Mouse (Mus musculus) cerebellum, postnatal 10 days (tissue): ENCODE measurements at regions not wholly inside any gene's neighbourhood (a gene's known extent, or its start where the extent isn't known, plus 50 kb on each side); places are given as distances from the start of the nearest gene placed in this dataset.

Experiments
- DNase-seq, 2 experiments: peaks; one replicate each; pipeline ENCODE4 v3.0.0; 2021; ENCODE audit warnings: mixed read lengths in 2 of 2

DNA sequence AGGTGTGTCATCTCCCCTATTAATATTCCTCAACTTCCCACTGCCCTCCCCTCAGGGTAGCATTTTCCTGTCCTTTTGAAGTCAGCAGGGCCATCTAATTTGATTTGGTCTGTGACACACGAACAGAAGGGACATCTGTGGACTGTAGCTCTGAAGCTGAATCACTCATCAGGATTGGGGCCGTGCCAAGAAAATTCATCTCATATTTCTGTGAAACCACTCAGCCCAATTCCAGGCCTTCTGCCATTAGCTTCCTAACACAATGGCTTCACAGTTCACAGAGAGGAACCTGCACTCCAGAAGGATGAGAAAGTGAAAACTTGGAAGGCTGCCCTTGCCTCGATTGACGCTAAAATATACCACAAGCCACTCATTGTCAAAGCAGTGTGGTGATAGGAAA, 86.1 kb downstream of the Abhd5 start:
- peak; percentile 84 to 85 for DNase-seq

DNA sequence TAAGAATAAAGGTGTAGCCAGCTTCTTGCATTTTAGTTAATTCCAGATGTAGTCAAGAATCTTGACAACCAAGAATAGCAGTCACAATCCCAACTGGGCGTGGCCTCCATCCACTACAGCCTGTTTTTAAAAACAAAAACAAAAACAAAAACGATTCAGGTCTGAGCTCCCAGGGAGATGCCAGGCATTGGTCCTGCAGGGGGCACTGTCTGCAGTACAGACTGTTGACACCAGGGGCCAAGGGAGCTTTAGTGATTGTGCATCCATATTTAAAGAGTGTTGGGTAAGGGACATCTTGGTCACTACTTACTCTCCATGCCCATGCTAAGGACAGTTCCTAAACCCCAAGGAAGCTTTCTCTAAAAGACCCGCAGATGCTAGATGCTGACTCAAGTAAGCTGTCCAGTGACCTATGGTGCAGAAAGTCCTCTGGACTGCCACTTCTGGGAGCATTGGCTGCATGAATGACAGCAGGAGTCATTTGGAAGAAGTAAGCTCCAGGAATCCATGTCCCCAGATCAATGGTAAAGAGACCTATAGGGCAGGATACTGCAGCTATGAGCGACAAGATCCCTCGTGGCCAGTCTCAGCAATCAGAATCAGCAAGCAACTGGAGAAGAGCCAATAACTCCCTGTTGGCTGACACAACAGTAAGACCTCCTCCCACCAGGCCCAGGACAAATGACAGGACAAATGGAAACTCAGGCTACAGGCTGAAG, 95.1 kb downstream of the Abhd5 start:
- DNase-seq: peak in 1 of 2 experiments; percentile 25

DNA sequence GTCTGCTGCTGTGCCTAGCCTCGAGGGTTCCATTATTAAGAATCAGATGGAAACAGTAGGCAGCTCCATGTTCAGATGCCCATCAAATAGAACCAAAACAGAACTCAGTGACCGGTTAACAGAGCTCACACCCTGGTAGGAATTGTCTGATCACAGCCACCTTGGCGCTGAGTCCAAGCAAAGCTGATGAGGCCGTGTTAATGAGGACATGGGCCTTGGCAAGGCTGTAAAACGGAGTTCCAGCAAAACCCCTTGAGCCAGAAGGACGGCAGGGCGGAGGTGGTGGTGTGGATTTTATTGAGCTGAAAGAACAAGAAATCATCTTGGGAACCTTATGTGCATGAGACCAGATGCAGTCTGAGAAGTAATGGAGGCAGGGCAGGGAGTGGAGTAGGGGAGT, 96.2 kb downstream of the Abhd5 start:
- peak; percentile 70 to 72 for DNase-seq

DNA sequence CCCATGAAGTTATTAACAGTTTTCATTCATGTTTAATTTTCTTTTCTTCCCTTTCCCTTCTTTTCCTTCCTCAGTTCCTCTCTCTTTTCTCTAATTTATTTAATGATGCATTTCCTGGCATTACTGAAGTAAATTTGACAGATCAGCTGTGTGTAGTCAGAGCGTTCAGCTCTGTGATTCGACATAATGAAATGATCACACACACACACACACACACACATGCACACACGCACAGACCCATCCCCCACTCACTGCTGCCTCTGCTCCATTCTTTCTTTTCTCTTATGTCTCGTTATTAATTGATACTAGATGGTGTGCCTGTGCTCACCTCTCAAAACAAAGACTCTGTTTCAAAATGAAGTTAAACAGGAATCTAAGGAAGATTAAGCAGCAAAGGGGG, 96.9 kb downstream of the Abhd5 start:
- DNase-seq: no peak

DNA sequence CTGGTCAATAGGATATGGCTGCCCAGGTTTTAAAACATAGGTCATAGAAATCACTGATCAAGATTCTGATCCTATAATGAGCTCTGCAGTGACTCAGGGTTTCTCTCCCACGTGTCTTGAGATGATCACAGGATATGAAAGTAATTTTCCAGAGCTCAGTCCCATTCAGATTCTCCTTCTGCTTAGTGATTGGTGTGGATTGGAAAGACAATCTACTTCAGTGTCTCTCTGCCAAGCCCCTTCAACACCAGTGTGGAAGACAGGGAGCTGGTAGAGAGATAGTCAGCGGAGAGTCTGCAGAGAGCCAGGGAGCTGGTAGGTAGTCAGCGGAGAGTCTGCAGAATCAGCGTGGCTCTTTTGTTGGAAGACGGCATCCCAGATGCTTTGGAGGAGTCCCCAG, 99.1 kb downstream of the Abhd5 start:
- no peak for DNase-seq

DNA sequence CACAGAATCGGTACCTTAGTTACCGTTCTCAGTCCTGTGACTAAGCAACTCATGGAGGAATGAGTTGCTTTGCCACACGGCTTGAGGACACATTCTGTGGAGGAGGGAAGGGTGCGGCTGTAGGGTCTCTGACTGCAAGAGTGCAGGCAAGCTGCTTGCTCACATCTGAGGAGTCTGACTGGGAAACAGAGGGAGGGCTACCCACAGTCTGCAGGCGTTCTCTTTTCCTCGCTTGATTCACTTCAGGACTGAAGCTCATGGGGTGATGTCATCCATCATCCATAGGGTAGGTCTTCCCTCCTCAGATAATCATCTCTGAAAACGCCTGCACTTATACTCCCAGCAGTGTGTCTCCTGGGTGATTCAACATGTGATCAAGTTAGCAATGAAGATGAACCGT, 103.9 kb downstream of the Abhd5 start:
- DNase-seq: no peak

DNA sequence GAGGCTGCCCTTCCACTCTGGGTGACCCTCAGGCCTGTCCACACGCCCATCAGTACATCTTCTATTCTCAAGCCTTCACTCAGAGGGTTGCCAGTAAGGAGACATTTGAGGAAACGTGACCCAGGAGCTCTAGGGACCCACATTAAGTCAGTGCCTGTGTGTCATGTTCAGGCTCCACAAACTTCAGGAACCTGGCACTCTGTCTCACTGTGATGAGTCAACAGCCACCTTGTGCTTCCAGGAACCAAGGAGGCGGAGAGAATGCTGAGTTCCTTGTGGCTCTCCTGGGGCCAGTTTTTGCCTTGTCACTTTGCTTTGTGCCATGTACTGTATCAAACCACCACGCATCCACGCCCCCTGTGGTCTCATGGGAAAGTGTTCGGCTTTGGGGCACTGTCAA, 104.4 kb downstream of the Abhd5 start:
- no peak for DNase-seq

DNA sequence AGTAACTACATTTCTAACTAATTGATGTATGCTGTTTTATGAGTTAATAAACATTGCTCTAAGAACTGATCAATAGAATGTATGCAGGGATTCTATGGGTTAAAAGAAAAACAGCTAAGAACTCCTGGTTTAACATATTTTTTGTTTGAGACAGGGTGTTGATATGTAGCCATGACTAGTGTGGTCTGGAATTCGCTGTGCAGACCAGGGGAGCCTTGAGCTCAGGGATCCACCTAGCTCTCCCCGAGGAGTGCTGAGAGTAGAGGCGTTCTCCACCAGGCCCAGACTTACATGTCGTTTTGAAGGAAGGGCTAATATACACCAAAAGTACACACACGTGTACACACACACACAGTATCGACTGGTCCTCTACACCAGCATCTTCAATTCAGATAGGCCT, 108.1 kb downstream of the Abhd5 start:
- DNase-seq: no peak

DNA sequence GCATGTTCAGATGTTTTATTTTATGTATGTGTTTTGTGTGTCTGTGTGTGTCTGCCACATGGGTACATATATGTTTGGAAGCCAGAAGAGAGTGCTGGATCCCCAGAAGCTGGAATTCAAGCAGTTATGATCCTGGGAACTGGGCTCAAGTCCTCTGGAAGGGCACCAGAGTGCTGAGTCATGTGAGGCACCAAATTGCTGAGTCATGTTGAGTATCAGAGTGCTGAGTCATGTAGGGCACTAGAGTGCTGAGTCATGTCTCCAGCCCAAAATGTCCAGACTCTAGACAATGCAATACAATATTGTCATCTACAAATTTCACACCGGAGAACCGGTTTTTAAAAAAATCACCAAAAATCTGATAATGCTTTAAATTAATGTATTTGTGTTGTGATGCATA, 120.1 kb downstream of the Abhd5 start:
- DNase-seq: no peak

DNA sequence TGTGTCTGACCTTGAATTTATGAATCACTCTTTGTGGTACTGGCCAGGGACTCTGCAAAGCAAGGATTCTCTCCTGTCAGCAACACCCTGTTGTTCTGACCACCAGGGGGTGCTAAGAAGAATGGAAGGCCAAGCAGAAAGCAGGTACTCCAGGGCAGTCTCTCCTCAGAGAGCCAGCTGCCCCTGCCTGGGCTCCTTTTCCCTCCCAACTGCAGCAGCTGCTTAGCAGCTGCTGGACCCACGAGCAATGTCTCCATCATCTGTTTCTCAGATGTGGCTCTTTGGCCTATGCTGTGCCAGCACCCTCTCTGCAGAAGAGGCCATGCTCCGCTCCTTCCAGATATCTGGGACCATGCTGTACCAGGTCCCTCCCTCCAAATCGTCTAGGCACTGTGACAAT, 124.9 kb downstream of the Abhd5 start:
- DNase-seq: peak; percentile 75 to 78

DNA sequence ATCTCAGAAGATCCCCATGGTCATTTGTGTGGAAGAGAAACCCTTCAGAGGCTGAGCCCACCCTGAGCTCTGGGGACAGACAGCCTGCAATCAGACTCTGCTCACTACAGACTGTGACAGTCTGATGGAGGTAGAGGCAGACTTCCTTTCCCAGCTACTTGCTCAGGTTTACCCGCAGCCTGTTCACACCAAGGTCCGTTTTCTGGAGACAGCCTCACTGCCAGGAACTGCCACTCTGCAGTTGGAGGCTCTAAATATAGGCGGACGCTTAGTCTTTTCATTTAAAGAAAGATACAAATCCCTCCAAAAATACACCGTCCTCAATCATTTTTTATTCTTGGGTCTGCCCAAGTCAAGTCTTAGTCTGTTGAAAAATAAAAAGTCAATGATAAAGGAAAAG, 135.6 kb downstream of the Abhd5 start:
- no peak for DNase-seq

DNA sequence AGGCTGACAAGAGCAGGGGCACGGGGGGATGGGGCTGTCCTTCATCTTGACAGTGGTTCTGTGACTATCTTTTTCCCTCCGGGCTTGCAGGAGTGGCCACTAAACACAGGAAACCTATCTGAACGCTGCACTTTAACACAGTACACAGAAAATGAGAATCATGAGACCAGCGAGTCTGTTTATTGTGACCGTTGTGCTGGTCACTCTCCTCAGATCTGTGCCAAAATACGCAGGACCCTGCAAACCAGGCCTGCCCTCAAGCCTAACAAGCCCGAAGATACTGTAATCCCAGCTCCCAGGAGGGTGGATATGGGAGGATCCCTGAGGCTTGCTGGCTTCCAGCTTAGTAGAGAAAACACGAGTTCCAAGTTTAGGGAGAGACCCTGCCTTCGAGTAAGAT, 143.3 kb downstream of the Abhd5 start:
- DNase-seq: no peak

DNA sequence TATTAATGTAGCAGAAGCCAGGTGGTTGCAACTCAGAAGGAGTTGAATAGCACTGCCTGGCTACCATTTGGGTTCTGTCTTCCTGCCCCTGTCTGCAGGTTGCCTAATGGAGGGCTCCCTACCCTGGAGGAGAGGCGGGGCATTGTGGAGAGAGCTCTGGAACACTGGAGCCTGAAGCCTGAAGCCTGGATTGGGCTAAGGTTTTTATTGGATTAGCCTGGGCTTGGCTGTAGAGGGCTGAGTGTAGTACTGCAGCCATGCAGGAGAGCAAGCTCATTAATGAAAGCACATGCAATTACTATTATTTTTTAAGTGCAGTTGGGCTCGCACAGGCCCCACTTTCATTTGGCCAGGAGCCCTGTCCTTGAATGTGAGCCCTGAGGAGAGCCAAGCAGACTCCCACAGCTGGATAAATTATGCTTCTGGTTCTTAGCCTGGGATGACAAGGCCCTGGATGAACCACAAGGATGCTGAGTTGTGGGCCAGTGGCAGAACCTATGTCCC, 145.1 kb downstream of the Abhd5 start:
- DNase-seq: no peak

DNA sequence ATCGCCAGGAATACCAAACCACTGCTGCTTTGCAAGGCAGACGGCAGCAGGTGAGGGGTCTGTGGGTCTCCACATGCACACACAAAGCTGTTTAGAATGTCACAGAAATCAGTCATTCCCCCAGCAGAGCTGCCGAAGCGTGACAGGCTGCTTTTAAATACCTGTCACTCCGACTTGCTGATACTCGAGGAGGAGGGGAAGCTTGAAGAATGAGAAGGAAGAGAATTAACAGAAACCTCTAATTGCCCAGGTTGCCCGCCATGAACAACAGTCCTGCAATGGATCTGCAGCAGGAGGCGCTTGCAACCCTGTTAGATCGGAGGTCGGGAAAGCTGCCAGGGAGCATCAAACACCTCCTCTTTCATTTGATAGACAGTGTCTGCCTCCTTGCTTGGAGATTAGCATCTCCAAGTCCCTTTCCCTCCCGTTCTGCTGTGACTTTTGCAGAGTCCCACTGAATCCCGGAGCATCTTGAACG, 150.5 kb downstream of the Abhd5 start:
- DNase-seq: peak; percentile 78 to 79

DNA sequence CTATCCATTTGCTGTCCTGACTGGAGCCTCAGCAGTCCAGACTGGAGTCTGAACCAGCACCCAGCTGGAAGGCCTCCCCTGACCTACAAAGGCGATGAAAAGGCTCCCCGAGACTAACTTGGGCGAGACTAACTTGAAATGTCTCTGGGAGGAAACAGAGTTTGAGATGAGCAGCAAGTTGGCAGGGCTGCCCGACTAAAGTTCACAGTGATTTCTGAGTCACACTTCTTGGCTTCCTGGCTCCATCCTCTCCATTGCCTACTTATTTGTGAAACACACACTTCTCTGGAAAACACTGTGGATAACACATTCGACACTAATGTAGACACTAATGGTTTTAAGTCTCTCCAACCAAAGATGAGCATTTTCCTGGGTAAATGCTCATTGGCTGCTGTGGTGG, 170.2 kb downstream of the Abhd5 start:
- no peak for DNase-seq

DNA sequence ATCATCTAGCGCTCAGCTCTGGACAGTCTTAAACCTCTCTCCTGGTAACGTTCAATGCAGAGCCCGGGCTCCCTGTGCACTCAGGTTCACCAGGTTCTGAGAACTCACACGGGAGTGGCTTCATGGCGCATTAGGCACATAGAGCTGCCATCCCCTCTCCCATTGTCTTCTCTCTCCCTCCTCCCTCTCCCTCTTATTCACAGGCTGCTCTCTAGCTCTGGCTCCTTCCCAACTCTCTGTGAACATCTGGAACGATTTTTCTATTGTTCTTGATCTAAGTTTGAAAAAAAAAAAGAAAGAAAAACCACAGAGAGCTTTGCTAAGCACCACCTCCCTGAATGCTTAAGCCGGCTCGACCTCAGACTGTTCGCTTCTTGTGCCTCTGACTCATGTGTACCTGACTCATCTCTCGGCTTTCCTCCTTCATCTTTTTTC, 174.2 kb downstream of the Abhd5 start:
- DNase-seq: no peak

DNA sequence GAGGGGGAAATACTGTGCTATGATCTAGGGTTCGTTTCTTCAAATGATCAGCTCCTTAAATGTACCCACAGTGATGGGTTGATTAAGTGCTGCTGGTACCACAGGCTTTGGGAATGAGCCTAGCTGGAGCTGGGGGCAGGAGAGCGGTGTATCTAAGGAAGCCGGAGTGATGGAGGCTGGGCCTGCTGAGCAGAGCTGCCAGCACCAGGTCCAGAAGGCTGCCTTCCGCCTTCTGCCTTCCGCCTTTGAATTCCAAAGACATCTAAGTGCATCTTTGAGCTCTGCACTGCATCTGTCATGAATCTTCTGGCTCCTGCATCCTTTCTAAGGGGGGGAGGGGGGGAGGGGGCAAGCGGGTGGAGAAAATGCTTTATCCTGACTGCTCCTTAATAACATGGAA, 176.9 kb downstream of the Abhd5 start:
- peak in 1 of 2 experiments; percentile 38 for DNase-seq

DNA sequence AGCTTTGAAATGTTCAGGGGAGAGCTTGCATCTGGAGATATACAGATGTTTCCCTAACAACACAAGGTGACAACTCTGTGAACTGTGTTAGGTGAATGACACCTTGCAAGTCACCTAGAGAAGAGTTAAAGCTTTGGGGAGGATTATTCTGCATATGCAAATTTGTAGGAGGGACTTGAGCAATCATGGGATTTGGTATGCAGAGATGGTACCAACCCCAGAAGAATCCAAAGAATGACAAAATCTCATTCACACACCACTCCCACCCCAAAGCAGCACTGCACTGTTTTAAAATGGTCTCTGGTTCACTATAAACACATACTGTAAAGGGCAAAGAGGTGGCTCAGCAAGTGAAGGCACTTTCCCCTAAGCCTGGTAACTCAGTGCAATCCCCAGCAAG, 178.3 kb downstream of the Abhd5 start:
- DNase-seq: no peak

DNA sequence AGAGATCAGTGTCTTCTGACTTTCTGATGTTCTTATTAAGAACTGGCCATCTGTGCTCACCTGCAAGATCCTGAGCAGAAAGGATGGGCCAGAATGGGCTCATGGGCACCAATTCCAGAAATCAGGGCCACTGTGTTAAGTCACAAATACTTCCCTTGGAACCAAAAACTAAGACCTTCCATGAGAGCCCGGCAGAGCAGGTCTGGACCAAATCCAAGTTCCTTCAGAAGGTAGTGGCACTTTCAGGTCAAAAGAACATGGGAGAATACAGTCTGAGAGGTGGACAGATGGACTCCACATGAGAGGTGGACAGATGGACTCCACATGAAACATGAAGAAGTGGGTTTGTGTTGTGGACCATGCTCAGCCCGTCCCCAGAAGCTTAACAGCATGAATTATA, 180.4 kb downstream of the Abhd5 start:
- peak; percentile 83 to 84 for DNase-seq

DNA sequence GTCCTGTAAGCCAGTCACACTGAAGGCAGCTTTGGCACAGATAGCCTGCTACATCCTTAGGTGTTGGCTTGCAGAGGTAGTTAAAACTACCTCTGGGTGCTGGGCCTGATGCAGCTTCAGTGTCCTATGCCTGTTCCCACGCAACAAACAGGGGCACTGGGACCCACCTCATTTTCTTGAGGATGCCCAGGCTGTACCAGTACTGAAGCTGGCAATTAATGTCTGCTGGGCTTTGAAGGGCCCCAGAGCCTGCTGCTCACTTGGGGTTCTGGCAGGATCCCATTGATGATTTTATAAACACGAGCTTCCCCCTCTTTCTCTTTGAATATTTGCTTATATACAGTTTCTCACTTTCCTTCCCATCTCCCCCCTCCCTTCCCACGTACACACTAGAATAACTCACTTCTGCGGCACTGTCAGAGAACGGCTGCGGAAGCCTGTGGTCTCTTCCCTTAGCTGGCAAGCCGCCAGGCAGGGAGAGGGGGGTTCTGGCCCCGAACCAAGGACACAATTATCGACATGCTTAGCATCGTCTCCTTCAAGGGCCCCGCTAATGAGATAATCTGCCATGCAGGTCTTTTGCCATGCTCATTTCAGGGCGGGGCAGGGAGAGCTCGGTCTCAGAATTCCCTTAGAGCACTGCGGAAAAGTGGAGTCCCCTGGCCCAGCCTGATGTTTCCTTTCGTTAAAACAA, 182.9 kb downstream of the Abhd5 start:
- peak; percentile 91 to 94 for DNase-seq

DNA sequence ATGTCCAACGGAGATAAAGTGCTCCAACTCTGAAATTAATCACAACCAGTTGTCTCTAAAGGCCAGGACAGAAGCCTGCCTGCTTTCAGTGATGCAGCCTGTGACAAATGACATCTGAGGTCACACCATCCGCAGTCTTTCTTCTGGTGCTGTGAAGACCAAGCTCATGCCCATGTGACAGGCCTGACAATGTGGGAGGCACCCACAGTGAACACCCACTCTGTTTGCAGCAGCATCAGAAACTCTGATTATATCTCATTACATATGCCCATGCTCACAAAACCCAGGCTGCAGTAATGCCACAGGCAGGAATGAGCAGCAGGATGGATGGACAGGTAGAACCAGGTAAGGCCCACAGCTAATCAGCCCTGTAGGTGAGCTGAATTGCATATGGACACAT, 183.6 kb downstream of the Abhd5 start:
- no peak for DNase-seq

DNA sequence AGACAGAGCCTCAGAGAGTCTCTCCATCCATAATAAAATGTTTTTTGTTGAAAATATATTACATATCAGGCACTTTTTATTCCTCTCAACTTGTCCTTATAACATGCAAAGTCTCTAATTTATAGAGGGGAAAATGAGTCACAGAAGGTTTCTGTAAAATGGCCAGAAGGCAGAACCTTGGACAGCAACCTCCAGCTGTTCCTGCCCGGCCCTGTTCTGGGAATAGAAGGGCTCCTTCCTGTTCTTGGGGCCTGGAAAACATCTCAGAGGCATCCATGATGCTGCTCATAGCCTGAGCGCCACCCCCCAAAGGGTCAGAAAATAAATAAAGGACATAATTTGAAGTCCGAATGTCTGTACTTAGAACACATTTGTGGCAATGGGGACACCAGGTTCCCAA, 188.7 kb downstream of the Abhd5 start:
- DNase-seq: no peak

DNA sequence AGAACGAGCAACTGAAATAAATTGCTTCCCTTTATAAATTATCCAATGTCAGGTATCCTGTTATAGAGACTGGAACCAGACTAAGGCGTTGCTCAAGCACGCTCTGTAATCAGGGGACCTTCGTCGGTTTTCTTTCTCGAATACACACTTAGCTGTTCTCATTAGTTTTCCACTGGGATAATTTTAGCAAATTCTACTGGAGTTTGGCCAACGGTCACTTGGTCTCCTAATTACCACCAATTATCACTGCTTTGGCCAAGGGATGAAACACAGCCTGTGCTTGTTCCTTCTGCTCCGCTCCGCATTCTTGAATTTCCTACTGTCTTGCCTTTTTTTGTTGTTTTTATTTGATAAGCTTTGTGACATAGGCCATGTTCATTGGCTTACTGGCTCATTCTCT, 191.1 kb upstream of the Topaz1 start:
- peak in 1 of 2 experiments; percentile 12 for DNase-seq

DNA sequence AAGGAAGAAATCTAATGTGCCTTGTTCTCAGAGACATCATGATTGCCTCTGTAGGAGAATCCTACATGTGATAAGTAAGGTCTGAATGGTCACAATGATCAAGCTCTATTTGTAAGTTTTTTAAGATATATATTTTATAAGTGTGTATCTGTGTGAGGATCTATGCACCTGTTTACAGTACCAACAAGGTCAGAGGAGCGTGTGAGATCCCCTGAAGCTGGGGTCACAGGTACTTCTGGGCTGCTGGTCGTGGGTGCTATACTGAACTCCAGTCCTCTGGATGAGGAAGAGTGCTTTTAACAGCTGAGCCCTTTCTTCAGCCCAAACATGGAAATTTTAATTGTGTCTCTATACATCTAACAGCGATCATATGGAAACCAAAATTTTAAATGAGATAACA, 181.1 kb upstream of the Topaz1 start:
- no peak for DNase-seq
